Mouse (Mus musculus) erythroblast, embryonic 14.5 days (primary cell): Measurements from ENCODE around the gene Rnf157.

Experiments
- GATA1 ChIP-seq: IDR thresholded peaks from 2 replicates; pipeline ENCODE4 v1.6.1; 2012; ENCODE audit warnings: low read length, inconsistent platforms, mixed read lengths
- TAL1 ChIP-seq: IDR thresholded peaks from 3 replicates; pipeline ENCODE4 v1.6.1; 2012; ENCODE audit warnings: low read length, inconsistent platforms, mixed read lengths

GRCm38 (mm10) chr11:116413631-116414022, 795 bp upstream of the Rnf157 start:
- TF ChIP-seq TAL1 = no peak
- no peak for TF ChIP-seq GATA1
